Comparison of ENCODE assay signal across 13 mouse cellular contexts in genomic region chr8:3202792-3203191, GRCm38 (mm10).
"Had no signal": no experiment of that assay in that cellular context is flagged by ENCODE, and none has a peak within 500 bp of the region (broad histone marks: within the 10 kb centered on the region; RNA-seq: fewer than 3 reads in every experiment).

No protein-coding gene starts in this region.

- DNase-seq: lung, adult 18-20 months; lung, embryonic 14.5 days; lung, postnatal 10 days; lung, postnatal 4 days; midbrain, embryonic 14.5 days; retina, postnatal 1 day; right cerebral cortex, adult 18-20 months; right cerebral cortex, postnatal 25 days; right cerebral cortex, postnatal 4 days; spleen, adult 18-20 months; thymus, adult 18-20 months; thymus, postnatal 14 days; thymus, postnatal 36 days had no signal
